In the genomic region with DNA sequence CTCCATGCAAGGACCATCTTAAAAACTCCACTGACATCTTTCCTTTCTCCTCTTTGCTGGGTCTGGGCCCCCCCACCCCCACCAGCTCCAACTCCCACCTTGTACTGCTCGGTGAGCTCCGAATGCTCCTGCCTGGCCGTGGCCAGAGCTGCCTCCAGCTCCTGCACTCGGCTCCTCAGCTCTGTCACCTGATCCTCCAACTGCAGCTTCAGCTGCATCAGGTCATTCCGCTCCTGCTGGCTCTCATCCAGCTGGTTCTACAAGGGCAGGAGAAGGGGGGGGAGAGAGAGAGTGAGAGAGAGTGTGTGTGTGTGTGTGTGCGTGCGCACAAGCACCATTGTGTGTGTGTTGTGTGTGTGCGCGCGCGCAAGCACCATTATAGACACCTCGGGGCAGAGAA, we compare ENCODE assay signal across 12 mouse cellular contexts. TPM values are rescaled to one million over a fixed set of nuclear protein-coding genes. Genes with fewer than 3 reads are reported as not detected.
DNase-seq lines count a peak whose midpoint lies in the region; ATAC-seq and TF ChIP-seq lines count a peak whose summit lies in the region.
"Had no signal": no experiment of that assay in that cellular context is flagged by ENCODE, and none has a peak within 500 bp of the region (broad histone marks: within the 10 kb centered on the region; RNA-seq: fewer than 3 reads in every experiment).

No protein-coding gene starts in this region.

- whole genome bisulfite sequencing in embryonic facial prominence, embryonic 10.5 days, result 67% methylated on average over 12 of the region's 12 CpGs
- WGBS in lung, postnatal 0 days, result 50% methylated on average over 12 of the region's 12 CpGs

- H3K4me1 ChIP-seq in embryonic facial prominence, embryonic 10.5 days, result peaks cover 20% of the 10 kb centered on the region
- no peaks in the 10 kb centered on the region for H3K4me1 ChIP-seq in lung, postnatal 0 days (ENCODE audit: insufficient read depth, low read depth, low read length)

- H3K4me2 ChIP-seq in lung, postnatal 0 days (replicated peaks; ENCODE audit: low read depth, low read length), result no peak overlapping the region

- peaks cover 70% of the 10 kb centered on the region for H3K36me3 ChIP-seq in embryonic facial prominence, embryonic 10.5 days (replicated peaks)
- H3K36me3 ChIP-seq in lung, postnatal 0 days (ENCODE audit: insufficient read depth, low read length), result peaks cover 42% of the 10 kb centered on the region

- peak; percentile 39; the same call in 1 of the 2 replicates for ATAC-seq in lung, postnatal 0 days
- ATAC-seq: forebrain, postnatal 0 days; inflammation-experienced regulatory T-cells, adult 6 months had no signal

- H3K27ac ChIP-seq in layer of hippocampus, adult 2 months, result 0 out of 2 replicates have a peak overlapping the region, but pooled peaks have one; percentile 28
- H3K27ac ChIP-seq in embryonic facial prominence, embryonic 10.5 days (replicated peaks), result no peak overlapping the region
- H3K27ac ChIP-seq in lung, postnatal 0 days (ENCODE audit: low read length), result no peak overlapping the region
- H3K27ac ChIP-seq: macrophage had no signal

- TF ChIP-seq EP300 in lung, postnatal 0 days (IDR thresholded peaks at IDR 0.05), result no peak

- no peak overlapping the region for H3K9ac ChIP-seq in lung, postnatal 0 days (replicated peaks; ENCODE audit: low read depth)
- H3K9ac ChIP-seq: forebrain, postnatal 0 days had no signal

- intact Hi-C loops in heart, postnatal 10 days (cut with DNase I), result no loop called here

- no peak for TF ChIP-seq CTCF in layer of hippocampus, adult 2 months (conservative IDR thresholded peaks at IDR 0.05)
- no peak for TF ChIP-seq CTCF in lung, postnatal 0 days (IDR thresholded peaks at IDR 0.05)

- no peaks in the 10 kb centered on the region for H3K27me3 ChIP-seq in embryonic facial prominence, embryonic 10.5 days (replicated peaks; ENCODE audit: low read depth, poor library complexity, severe bottlenecking)
- H3K27me3 ChIP-seq in lung, postnatal 0 days (replicated peaks; ENCODE audit: insufficient read depth, low read length), result no peaks in the 10 kb centered on the region

- H3K4me3 ChIP-seq in layer of hippocampus, adult 2 months, result no peak overlapping the region
- H3K4me3 ChIP-seq in embryonic facial prominence, embryonic 10.5 days, result no peak overlapping the region
- H3K4me3 ChIP-seq in lung, postnatal 0 days (ENCODE audit: low read depth, low read length), result no peak overlapping the region

- no peak for DNase-seq in layer of hippocampus, adult 2 months (ENCODE audit: low spot score in 2 of 2)
- DNase-seq in layer of hippocampus, postnatal 25 days (ENCODE audit: extremely low spot score in 1 of 2, low spot score in 1 of 2), result no peak
- peak; percentile 37 for DNase-seq in embryonic facial prominence, embryonic 10.5 days (ENCODE audit: low spot score)
- DNase-seq in heart, postnatal 10 days, result peak; percentile 50 to 61
- no peak for DNase-seq in lung, postnatal 0 days (ENCODE audit: low spot score)
- no peak for DNase-seq in layer of hippocampus, adult 9-10 months (ENCODE audit: low spot score)
- no peak for DNase-seq in thymus, postnatal 0 days (ENCODE audit: low spot score)
- DNase-seq: forebrain, postnatal 0 days; thymus, adult 2 months had no signal

- H3K9me3 ChIP-seq in embryonic facial prominence, embryonic 10.5 days, result no peaks in the 10 kb centered on the region
- H3K9me3 ChIP-seq in lung, postnatal 0 days (ENCODE audit: low read length), result no peaks in the 10 kb centered on the region
- H3K9me3 ChIP-seq: G1E had no signal

RNA-seq across cellular contexts. Expression of gene Calcoco1, which starts 5.8 kb away (rescaled TPM):
- 10 to 100 TPM; 95.4 to 96.9 TPM for total RNA-seq in layer of hippocampus, adult 2 months (2021)
- 10 to 100 TPM; 85.8 to 91.4 TPM for total RNA-seq in layer of hippocampus, postnatal 25 days (2021)
- 33.9 and 36.4 TPM in 2 replicates for polyA plus RNA-seq in embryonic facial prominence, embryonic 10.5 days (2016; fragmentation: Nextera tagmentation; extraction: Ambion mirVana)
- 100 to 1,000 TPM in 1 of 2 experiments, 10 to 100 TPM in 1; 90.9 to 100 TPM for total RNA-seq in heart, postnatal 10 days (2021)
- 92.3 and 99.4 TPM in 2 replicates for polyA plus RNA-seq in lung, postnatal 0 days (2015; fragmentation: Nextera tagmentation; extraction: Ambion mirVana)
- 55.9 and 58.4 TPM in 2 replicates for polyA plus RNA-seq in thymus, postnatal 0 days (2015; fragmentation: Nextera tagmentation; extraction: Ambion mirVana)

RNA-seq across cellular contexts. Expression of gene Atp5g2, which starts 44.0 kb away (rescaled TPM):
- total RNA-seq in layer of hippocampus, adult 2 months (2021), result 10 to 100 TPM; 11.0 to 11.5 TPM
- total RNA-seq in layer of hippocampus, postnatal 25 days (2021), result 10 to 100 TPM; 11.4 to 13.4 TPM
- polyA plus RNA-seq in embryonic facial prominence, embryonic 10.5 days (2016; fragmentation: Nextera tagmentation; extraction: Ambion mirVana), result 52.8 and 56.9 TPM in 2 replicates
- 10 to 100 TPM; 31.1 to 47.4 TPM for total RNA-seq in heart, postnatal 10 days (2021)
- 48.6 and 49.8 TPM in 2 replicates for polyA plus RNA-seq in lung, postnatal 0 days (2015; fragmentation: Nextera tagmentation; extraction: Ambion mirVana)
- polyA plus RNA-seq in thymus, postnatal 0 days (2015; fragmentation: Nextera tagmentation; extraction: Ambion mirVana), result 76.9 and 85.0 TPM in 2 replicates

Comparison
In these comparisons a context has a peak if more than half of its experiments do, and no peak if none do; other contexts are left out.
1. DNase-seq: peak in embryonic facial prominence, embryonic 10.5 days (single experiment) and heart, postnatal 10 days (2 of 2); none in layer of hippocampus, adult 2 months (0 of 2), layer of hippocampus, postnatal 25 days (0 of 2), lung, postnatal 0 days (single experiment), layer of hippocampus, adult 9-10 months (single experiment) and thymus, postnatal 0 days (single experiment).